Mouse (Mus musculus): ENCODE results near the gene Ccdc6.

Gene Ccdc6

GRCm38 (mm10) chr10:70166427-70166826 is 69.5 kb downstream of the Ccdc6 start:
- in situ Hi-C loops (cut with MboI, MseI): no loop called here

- in situ Hi-C loops (cut with MboI, MseI): no loop called here
Observed at GRCm38 (mm10) chr10:70167625-70168024, 70.7 kb downstream of the Ccdc6 start.

- in situ Hi-C loops (cut with MboI, MseI): no loop called here
Observed at GRCm38 (mm10) chr10:70168396-70168795, 71.5 kb downstream of the Ccdc6 start.

- in situ Hi-C loops (cut with MboI, MseI): no loop called here
Observed at GRCm38 (mm10) chr10:70169044-70169443, 72.1 kb downstream of the Ccdc6 start.

- in situ Hi-C loops (cut with MboI, MseI): no loop called here
Observed at GRCm38 (mm10) chr10:70173314-70173713, 76.4 kb downstream of the Ccdc6 start.

GRCm38 (mm10) chr10:70174494-70175190 is 77.7 kb downstream of the Ccdc6 start:
- in situ Hi-C loops (cut with MboI, MseI): no loop called here

GRCm38 (mm10) chr10:70180727-70181126 is 83.8 kb downstream of the Ccdc6 start:
- in situ Hi-C loops (cut with MboI, MseI): no loop called here

GRCm38 (mm10) chr10:70181279-70181972 is 84.5 kb downstream of the Ccdc6 start:
- in situ Hi-C loops (cut with MboI, MseI): no loop called here

- in situ Hi-C loops (cut with MboI, MseI): no loop called here
Observed at GRCm38 (mm10) chr10:70183210-70184080, 86.5 kb downstream of the Ccdc6 start.

- in situ Hi-C loops (cut with MboI, MseI): no loop called here
Observed at GRCm38 (mm10) chr10:70186136-70186535, 89.2 kb downstream of the Ccdc6 start.

GRCm38 (mm10) chr10:70186586-70186985 is 89.7 kb downstream of the Ccdc6 start:
- in situ Hi-C loops (cut with MboI, MseI): no loop called here

GRCm38 (mm10) chr10:70189864-70190263 is 92.9 kb downstream of the Ccdc6 start:
- in situ Hi-C loops (cut with MboI, MseI): loop anchor here (5.0 kb wide), 1 partner anchor 43 kb away; no protein-coding TSS in a partner anchor

- in situ Hi-C loops (cut with MboI, MseI): loop anchor here (5.0 kb wide), 1 partner anchor 47 kb away; no protein-coding TSS in a partner anchor
Observed at GRCm38 (mm10) chr10:70194283-70194682, 97.4 kb downstream of the Ccdc6 start.

- in situ Hi-C loops (cut with MboI, MseI): no loop called here
Observed at GRCm38 (mm10) chr10:70195279-70195678, 98.4 kb downstream of the Ccdc6 start.

- in situ Hi-C loops (cut with MboI, MseI): no loop called here
Observed at GRCm38 (mm10) chr10:70195786-70196185, 98.9 kb downstream of the Ccdc6 start.

- in situ Hi-C loops (cut with MboI, MseI): no loop called here
Observed at GRCm38 (mm10) chr10:70196666-70197065, 99.7 kb downstream of the Ccdc6 start.

GRCm38 (mm10) chr10:70197601-70198000 is 100.7 kb downstream of the Ccdc6 start:
- in situ Hi-C loops (cut with MboI, MseI): no loop called here

- in situ Hi-C loops (cut with MboI, MseI): no loop called here
Observed at GRCm38 (mm10) chr10:70198012-70198411, 101.1 kb downstream of the Ccdc6 start.

GRCm38 (mm10) chr10:70198951-70199463 is 102.1 kb downstream of the Ccdc6 start:
- in situ Hi-C loops (cut with MboI, MseI): no loop called here

GRCm38 (mm10) chr10:70199466-70200210 is 102.7 kb downstream of the Ccdc6 start:
- in situ Hi-C loops (cut with MboI, MseI): no loop called here

- in situ Hi-C loops (cut with MboI, MseI): no loop called here
Observed at GRCm38 (mm10) chr10:70200889-70201500, 104.1 kb downstream of the Ccdc6 start.
